Mouse (Mus musculus): ENCODE data around the gene Pbx4. TPM values are rescaled to one million over a fixed set of nuclear protein-coding genes. Genes with fewer than 3 reads are reported as not detected.

The Pbx4 gene
- polyA plus RNA-seq, 1 experiment from 2014 or later: 10.1 TPM

GRCm38 (mm10) chr8:69815396-69815795 lies 16.9 kb upstream of the Pbx4 start:
- WGBS: 94% methylated on average over 4 of the region's 4 CpGs
- no peaks in the 10 kb centered on the region for H3K36me3 ChIP-seq
- no peak overlapping the region for H3K4me3 ChIP-seq
- no peak overlapping the region for H3K4me2 ChIP-seq
- H3K27me3 ChIP-seq: no peaks in the 10 kb centered on the region
- no peak overlapping the region for H3K27ac ChIP-seq
- no peak overlapping the region for H3K9ac ChIP-seq
- ATAC-seq (ENCODE audit: borderline replicate concordance, extremely low read depth, low FRiP score, low TSS enrichment): no peak
- no peaks in the 10 kb centered on the region for H3K4me1 ChIP-seq
- no peaks in the 10 kb centered on the region for H3K9me3 ChIP-seq

DNA sequence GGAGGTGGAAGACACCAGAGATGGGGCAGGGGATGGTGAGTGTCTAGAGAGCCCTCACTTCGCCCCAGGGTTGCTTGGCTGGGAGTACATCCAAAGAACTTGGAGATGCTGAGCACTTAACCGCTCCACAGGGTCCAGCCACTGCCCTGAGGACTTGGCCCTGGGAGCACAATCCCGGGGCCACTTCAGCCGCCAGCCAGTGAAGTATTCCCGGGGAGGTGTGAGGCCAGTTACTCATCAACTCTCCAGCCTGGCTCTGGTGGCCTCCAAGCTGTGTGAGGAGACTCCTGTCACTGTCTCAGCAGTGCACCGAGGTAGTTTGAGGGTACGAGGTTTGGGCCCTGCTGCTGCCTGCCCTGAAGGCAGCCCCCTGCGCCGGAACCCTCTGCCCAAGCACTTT lies 11.8 kb upstream of the Pbx4 start:
- ATAC-seq (ENCODE audit: borderline replicate concordance, extremely low read depth, low FRiP score, low TSS enrichment): no peak
- H3K36me3 ChIP-seq: peaks cover 2% of the 10 kb centered on the region; the same call in 1 of the 2 replicates
- no peak overlapping the region for H3K27ac ChIP-seq
- no peak overlapping the region for H3K4me3 ChIP-seq
- WGBS: 59% methylated on average over 9 of the region's 9 CpGs
- no peaks in the 10 kb centered on the region for H3K27me3 ChIP-seq
- H3K4me1 ChIP-seq: peaks cover 12% of the 10 kb centered on the region
- H3K9me3 ChIP-seq: no peaks in the 10 kb centered on the region
- no peak overlapping the region for H3K9ac ChIP-seq
- no peak overlapping the region for H3K4me2 ChIP-seq

GRCm38 (mm10) chr8:69821971-69822385 lies 10.3 kb upstream of the Pbx4 start:
- H3K4me2 ChIP-seq: peak overlapping the region; percentile 91
- no peaks in the 10 kb centered on the region for H3K9me3 ChIP-seq
- 1% methylated on average over 15 of the region's 22 CpGs for WGBS
- peak overlapping the region; percentile 58 for H3K4me3 ChIP-seq
- peaks cover 2% of the 10 kb centered on the region; the same call in 1 of the 2 replicates for H3K36me3 ChIP-seq
- peak overlapping the region; percentile 70; the same call in 1 of the 2 replicates for H3K27ac ChIP-seq
- peak; percentile 13; the same call in 1 of the 2 replicates for ATAC-seq (ENCODE audit: borderline replicate concordance, extremely low read depth, low FRiP score, low TSS enrichment)
- H3K4me1 ChIP-seq: peaks cover 12% of the 10 kb centered on the region
- H3K9ac ChIP-seq: peak overlapping the region; percentile 52
- H3K27me3 ChIP-seq: no peaks in the 10 kb centered on the region

DNA sequence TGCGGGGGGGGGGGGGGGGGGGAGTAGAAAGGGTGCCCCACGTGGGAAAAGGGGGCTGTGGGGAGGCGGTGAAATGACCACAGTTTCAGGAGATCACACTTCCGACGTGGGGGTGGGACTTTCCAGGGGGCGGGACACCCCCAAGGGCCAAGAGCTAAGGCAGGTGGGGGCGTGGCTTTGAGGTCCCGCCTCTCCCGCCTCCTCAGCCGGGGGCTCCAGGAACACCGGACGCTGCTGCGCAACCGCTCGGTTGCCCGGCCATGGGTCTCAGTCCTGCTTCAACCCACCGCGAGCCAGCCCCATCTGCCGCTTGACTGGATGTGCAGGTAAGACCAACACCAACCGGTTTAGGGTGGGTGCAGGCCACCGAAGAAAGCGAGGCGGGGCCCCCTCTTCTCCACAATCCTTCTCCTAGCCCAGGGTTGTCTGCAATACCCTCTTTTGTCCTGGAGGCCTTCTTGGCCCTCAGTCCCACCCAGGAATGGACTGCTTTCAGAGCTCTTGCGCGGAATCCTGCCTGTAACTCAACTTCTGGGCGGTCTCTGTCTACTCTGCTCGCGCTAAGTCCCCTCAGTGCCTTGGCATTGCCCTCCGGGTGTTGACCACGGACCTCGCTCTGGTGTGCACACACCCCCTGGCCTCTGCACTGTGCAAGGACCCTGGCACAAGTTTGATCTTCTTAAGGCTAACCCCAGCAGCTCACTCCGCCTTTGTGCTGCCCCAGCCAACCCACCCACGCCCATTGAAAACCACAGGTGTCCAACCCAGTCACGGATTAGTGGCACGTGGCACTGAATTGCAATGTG lies 9.7 kb upstream of the Pbx4 start, which contains the start of gene Lpar2:
Gene Lpar2 (plus strand): TSS at position 44 of the 806 bp plus-strand sequence.
- Histone ChIP-seq H3K4me1 (peaks cover 12% of the 10 kb centered on the region), H3K4me2 (peak within 1 kb of the TSS; percentile 91), H3K36me3 (peaks cover 2% of the 10 kb centered on the region; the same call in 1 of the 2 replicates), H3K4me3 (peak within 1 kb of the TSS; percentile 58), H3K27me3 (no peaks in the 10 kb centered on the region), H3K9ac (peak within 1 kb of the TSS; percentile 52), H3K27ac (peak within 1 kb of the TSS; percentile 70), H3K9me3 (no peaks in the 10 kb centered on the region)
- 3% methylated on average over 32 of the region's 35 CpGs for WGBS
- ATAC-seq (ENCODE audit: borderline replicate concordance, extremely low read depth, low FRiP score, low TSS enrichment): peak; percentile 81

DNA sequence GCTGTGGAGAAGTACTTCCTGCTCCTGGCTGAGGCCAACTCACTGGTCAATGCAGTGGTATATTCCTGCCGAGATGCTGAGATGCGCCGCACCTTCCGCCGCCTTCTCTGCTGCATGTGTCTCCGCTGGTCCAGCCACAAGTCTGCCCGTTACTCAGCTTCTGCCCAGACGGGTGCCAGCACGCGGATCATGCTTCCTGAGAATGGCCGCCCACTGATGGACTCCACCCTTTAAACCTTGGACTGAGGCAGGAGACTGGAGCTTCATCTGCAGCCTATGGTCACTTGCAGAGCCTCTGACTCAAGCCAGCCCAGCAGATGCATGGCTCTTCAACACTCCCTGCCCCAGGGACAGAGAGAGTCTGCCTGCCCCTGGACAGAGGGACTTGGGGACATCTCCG lies 5.9 kb upstream of the Pbx4 start:
- Histone ChIP-seq H3K4me2 (no peak overlapping the region), H3K4me3 (no peak overlapping the region), H3K9me3 (no peaks in the 10 kb centered on the region), H3K27ac (no peak overlapping the region), H3K27me3 (no peaks in the 10 kb centered on the region), H3K9ac (no peak overlapping the region), H3K4me1 (peaks cover 12% of the 10 kb centered on the region), H3K36me3 (peaks cover 2% of the 10 kb centered on the region; the same call in 1 of the 2 replicates)
- 88% methylated on average over 12 of the region's 12 CpGs for WGBS
- ATAC-seq (ENCODE audit: borderline replicate concordance, extremely low read depth, low FRiP score, low TSS enrichment): no peak

- WGBS: 50% methylated on average over 8 of the region's 8 CpGs
Observed at GRCm38 (mm10) chr8:69837057-69837682, 4.9 kb downstream of the Pbx4 start.

GRCm38 (mm10) chr8:69847167-69848065 lies 15.1 kb downstream of the Pbx4 start:
- Histone ChIP-seq H3K4me3 (no peak overlapping the region), H3K27ac (peak overlapping the region; percentile 7; the same call in 1 of the 2 replicates), H3K9me3 (no peaks in the 10 kb centered on the region), H3K9ac (no peak overlapping the region), H3K4me1 (peaks cover 15% of the 10 kb centered on the region), H3K36me3 (no peaks in the 10 kb centered on the region), H3K4me2 (no peak overlapping the region), H3K27me3 (no peaks in the 10 kb centered on the region)
- no peak for ATAC-seq (ENCODE audit: borderline replicate concordance, extremely low read depth, low FRiP score, low TSS enrichment)
- WGBS: 64% methylated on average over 3 of the region's 3 CpGs

More at GRCm38 (mm10) chr8:69837057-69837682, 4.9 kb downstream of the Pbx4 start:
- no peak overlapping the region for H3K4me3 ChIP-seq
- ATAC-seq (ENCODE audit: borderline replicate concordance, extremely low read depth, low FRiP score, low TSS enrichment): no peak
- no peaks in the 10 kb centered on the region for H3K36me3 ChIP-seq
- no peaks in the 10 kb centered on the region for H3K27me3 ChIP-seq
- no peaks in the 10 kb centered on the region for H3K9me3 ChIP-seq
- no peak overlapping the region for H3K9ac ChIP-seq
- peaks cover 7% of the 10 kb centered on the region for H3K4me1 ChIP-seq
- H3K4me2 ChIP-seq: no peak overlapping the region
- no peak overlapping the region for H3K27ac ChIP-seq

DNA sequence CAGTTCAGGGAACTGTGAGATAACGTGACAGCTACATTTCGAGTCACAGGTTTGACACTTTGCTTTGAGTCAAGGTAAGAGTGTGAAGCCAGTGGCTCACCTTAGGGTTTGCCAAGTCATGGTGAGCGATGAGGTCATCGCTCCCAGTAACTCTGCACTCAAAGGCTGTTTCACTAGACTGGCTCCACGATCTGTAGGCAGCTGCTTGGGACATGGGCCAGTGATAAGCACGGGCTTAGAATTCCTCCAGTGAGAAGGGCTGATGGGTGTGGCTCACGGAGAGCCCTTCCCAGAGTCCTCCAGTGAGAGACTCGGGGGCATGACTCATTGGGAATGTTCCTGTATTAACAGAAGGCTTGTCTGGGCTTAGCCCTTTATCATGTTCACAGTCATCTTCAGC lies 16.7 kb downstream of the Pbx4 start:
- H3K27ac ChIP-seq: peak overlapping the region; percentile 39; the same call in 1 of the 2 replicates
- no peak overlapping the region for H3K4me3 ChIP-seq
- H3K9me3 ChIP-seq: no peaks in the 10 kb centered on the region
- WGBS: 42% methylated on average over 8 of the region's 8 CpGs
- peak; percentile 79 for ATAC-seq (ENCODE audit: borderline replicate concordance, extremely low read depth, low FRiP score, low TSS enrichment)
- no peaks in the 10 kb centered on the region for H3K36me3 ChIP-seq
- no peak overlapping the region for H3K9ac ChIP-seq
- no peaks in the 10 kb centered on the region for H3K27me3 ChIP-seq
- H3K4me1 ChIP-seq: peaks cover 15% of the 10 kb centered on the region
- no peak overlapping the region for H3K4me2 ChIP-seq

GRCm38 (mm10) chr8:69849899-69850298 lies 17.6 kb downstream of the Pbx4 start:
- no peaks in the 10 kb centered on the region for H3K36me3 ChIP-seq
- H3K27me3 ChIP-seq: no peaks in the 10 kb centered on the region
- no peaks in the 10 kb centered on the region for H3K9me3 ChIP-seq
- ATAC-seq (ENCODE audit: borderline replicate concordance, extremely low read depth, low FRiP score, low TSS enrichment): no peak
- WGBS: 39% methylated on average over 3 of the region's 3 CpGs
- H3K4me1 ChIP-seq: peaks cover 15% of the 10 kb centered on the region
- H3K9ac ChIP-seq: no peak overlapping the region
- H3K27ac ChIP-seq: no peak overlapping the region
- no peak overlapping the region for H3K4me3 ChIP-seq
- H3K4me2 ChIP-seq: no peak overlapping the region

DNA sequence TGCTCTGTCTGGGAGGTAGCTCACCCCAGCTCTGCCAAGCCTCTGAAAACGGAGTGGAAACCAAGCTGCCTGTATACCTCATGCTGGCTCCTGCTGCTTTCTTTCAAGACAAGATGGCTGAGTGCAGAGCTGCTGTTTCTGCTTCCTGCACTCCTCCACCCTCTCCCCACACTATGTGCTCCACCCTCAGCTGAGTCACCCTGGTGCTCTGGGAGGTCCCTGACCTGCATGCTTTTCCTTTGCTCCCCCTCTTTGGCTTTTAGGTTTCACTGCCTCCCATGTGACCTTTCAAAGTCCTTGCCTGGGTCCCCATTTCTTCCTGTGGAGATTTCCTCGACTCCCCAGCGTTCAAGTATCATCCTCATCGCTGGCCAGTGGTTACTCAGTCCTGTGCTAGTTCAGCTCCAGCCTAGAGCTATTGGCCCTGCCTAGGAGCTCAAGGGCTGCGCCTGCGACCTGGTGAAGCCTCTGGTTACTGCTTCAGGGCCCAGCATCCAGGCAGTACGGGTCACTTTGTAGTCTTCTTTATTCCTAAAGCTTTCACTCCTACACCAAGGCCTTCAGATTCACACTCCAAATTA lies 18.7 kb downstream of the Pbx4 start:
- Histone ChIP-seq H3K9ac (no peak overlapping the region), H3K4me1 (peaks cover 15% of the 10 kb centered on the region), H3K4me2 (no peak overlapping the region), H3K4me3 (no peak overlapping the region), H3K9me3 (no peaks in the 10 kb centered on the region), H3K27ac (no peak overlapping the region), H3K36me3 (no peaks in the 10 kb centered on the region), H3K27me3 (no peaks in the 10 kb centered on the region)
- 64% methylated on average over 7 of the region's 7 CpGs for WGBS
- ATAC-seq (ENCODE audit: borderline replicate concordance, extremely low read depth, low FRiP score, low TSS enrichment): no peak; the same call in 1 of the 2 replicates

DNA sequence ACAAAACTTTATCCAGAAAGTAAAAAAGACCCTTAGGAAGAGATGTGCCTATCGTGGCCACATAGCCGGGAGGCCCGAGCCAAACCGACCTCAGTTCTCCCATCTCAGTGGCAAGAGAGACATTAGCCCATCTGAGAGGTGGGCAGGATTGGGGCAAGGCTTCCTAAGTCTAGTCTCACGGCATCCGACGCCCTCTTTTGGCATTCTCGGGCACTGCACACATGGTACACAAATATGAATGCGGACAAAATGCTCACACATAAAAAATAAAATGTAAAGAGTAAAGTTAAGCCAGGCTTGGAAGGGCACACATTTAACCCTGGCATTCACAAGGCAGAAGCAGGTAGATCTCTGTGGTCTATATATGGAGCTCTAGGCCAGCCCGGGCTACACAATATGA lies 21.6 kb downstream of the Pbx4 start:
- Histone ChIP-seq H3K4me3 (no peak overlapping the region), H3K4me1 (no peaks in the 10 kb centered on the region), H3K27ac (no peak overlapping the region), H3K27me3 (no peaks in the 10 kb centered on the region), H3K36me3 (no peaks in the 10 kb centered on the region), H3K9ac (no peak overlapping the region), H3K9me3 (no peaks in the 10 kb centered on the region), H3K4me2 (no peak overlapping the region)
- WGBS: 88% methylated on average over 10 of the region's 10 CpGs
- ATAC-seq (ENCODE audit: borderline replicate concordance, extremely low read depth, low FRiP score, low TSS enrichment): no peak
